8 mouse cellular contexts compared by ENCODE assay signal in genomic region chr14:79587852-79588229, GRCm38 (mm10). TPM values are rescaled to one million over a fixed set of nuclear protein-coding genes. Genes with fewer than 3 reads are reported as not detected.
DNase-seq lines count a peak whose midpoint lies in the region; ATAC-seq and TF ChIP-seq lines count a peak whose summit lies in the region.

No protein-coding gene starts in this region.

- peak overlapping the region; percentile 86 for H3K4me2 ChIP-seq in hindbrain, postnatal 0 days (ENCODE audit: low read depth, low read length)
- peak overlapping the region; percentile 70 for H3K4me2 ChIP-seq in neural tube, embryonic 12.5 days (replicated peaks)

- peak overlapping the region; percentile 47; the same call in 1 of the 2 replicates for H3K27ac ChIP-seq in liver, adult 2 months (replicated peaks; ENCODE audit: insufficient read depth, low read depth, low read length)
- H3K27ac ChIP-seq in embryonic facial prominence, embryonic 10.5 days (replicated peaks): peak overlapping the region; percentile 96
- peak overlapping the region; percentile 99 for H3K27ac ChIP-seq in hindbrain, postnatal 0 days
- peak overlapping the region; percentile 32; the same call in 1 of the 2 replicates for H3K27ac ChIP-seq in neural tube, embryonic 12.5 days

- no peak for TF ChIP-seq CTCF in liver, adult 2 months (IDR thresholded peaks at IDR 0.05; ENCODE audit: low read depth, low read length)
- TF ChIP-seq CTCF in hindbrain, postnatal 0 days (IDR thresholded peaks at IDR 0.05; ENCODE audit: low read depth): no peak

- H3K9ac ChIP-seq in liver, adult 2 months (ENCODE audit: low read depth, low read length): peak overlapping the region; percentile 68
- peak overlapping the region; percentile 69 for H3K9ac ChIP-seq in hindbrain, postnatal 0 days (replicated peaks; ENCODE audit: low read length)
- peak overlapping the region; percentile 59 for H3K9ac ChIP-seq in neural tube, embryonic 12.5 days

- H3K36me3 ChIP-seq in liver, adult 2 months (ENCODE audit: control insufficient read depth, insufficient read depth, low read length): peaks cover 2% of the 10 kb centered on the region; the same call in 1 of the 2 replicates
- H3K36me3 ChIP-seq in embryonic facial prominence, embryonic 10.5 days (replicated peaks): peaks cover 26% of the 10 kb centered on the region
- no peaks in the 10 kb centered on the region for H3K36me3 ChIP-seq in hindbrain, postnatal 0 days (ENCODE audit: insufficient read depth, low read length)
- H3K36me3 ChIP-seq in neural tube, embryonic 12.5 days: 0 out of 2 replicates have a peak, but pooled peaks cover 6% of the 10 kb centered on the region

- peaks cover 15% of the 10 kb centered on the region; the same call in 1 of the 2 replicates for H3K79me2 ChIP-seq in liver, adult 2 months (ENCODE audit: control insufficient read depth, insufficient read depth, low read length)

- no peak for TF ChIP-seq POLR2A in liver, adult 2 months (IDR thresholded peaks at IDR 0.05; ENCODE audit: extremely low read depth, insufficient read depth, low read length)

- 0% methylated on average over 9 of the region's 9 CpGs for WGBS in liver, adult 2 months
- WGBS in embryonic facial prominence, embryonic 10.5 days: 2% methylated on average over 9 of the region's 9 CpGs
- 1% methylated on average over 9 of the region's 9 CpGs for WGBS in hindbrain, postnatal 0 days
- 2% methylated on average over 9 of the region's 9 CpGs for WGBS in neural tube, embryonic 12.5 days

- peak overlapping the region; percentile 81 for H3K4me3 ChIP-seq in liver, adult 2 months (ENCODE audit: insufficient read depth, low read depth, low read length)
- peak overlapping the region; percentile 69 for H3K4me3 ChIP-seq in embryonic facial prominence, embryonic 10.5 days
- peak overlapping the region; percentile 73 for H3K4me3 ChIP-seq in hindbrain, postnatal 0 days (ENCODE audit: low read length)
- peak overlapping the region; percentile 63 for H3K4me3 ChIP-seq in neural tube, embryonic 12.5 days

- ATAC-seq in hindbrain, postnatal 0 days: peak; percentile 28
- ATAC-seq in neural tube, embryonic 12.5 days (ENCODE audit: low FRiP score, low read depth): peak; percentile 38

- DNase-seq in liver, adult 2 months (ENCODE audit: extremely low read depth, low read depth, low spot score): no peak
- no peak for DNase-seq in liver
- no peak for DNase-seq in embryonic facial prominence, embryonic 10.5 days (ENCODE audit: low spot score)
- no peak for DNase-seq in hindbrain, postnatal 0 days (ENCODE audit: low spot score)
- DNase-seq in layer of hippocampus, postnatal 36 days: no peak
- no peak for DNase-seq in layer of hippocampus, postnatal 10 days (ENCODE audit: low spot score in 2 of 2)
- no peak for DNase-seq in frontal cortex, postnatal 10 days (ENCODE audit: low spot score in 2 of 2)

- peaks cover 5% of the 10 kb centered on the region; the same call in 1 of the 2 replicates for H3K4me1 ChIP-seq in liver, adult 2 months (ENCODE audit: control insufficient read depth, insufficient read depth, low read length)
- peaks cover 28% of the 10 kb centered on the region for H3K4me1 ChIP-seq in embryonic facial prominence, embryonic 10.5 days
- peaks cover 14% of the 10 kb centered on the region for H3K4me1 ChIP-seq in hindbrain, postnatal 0 days (ENCODE audit: insufficient read depth, low read length)
- peaks cover 15% of the 10 kb centered on the region for H3K4me1 ChIP-seq in neural tube, embryonic 12.5 days

- H3K9me3 ChIP-seq in embryonic facial prominence, embryonic 10.5 days: no peaks in the 10 kb centered on the region
- H3K9me3 ChIP-seq in hindbrain, postnatal 0 days (ENCODE audit: low read length): no peaks in the 10 kb centered on the region
- no peaks in the 10 kb centered on the region for H3K9me3 ChIP-seq in neural tube, embryonic 12.5 days

- H3K27me3 ChIP-seq in liver, adult 2 months (ENCODE audit: control insufficient read depth, insufficient read depth, low read length): no peaks in the 10 kb centered on the region
- no peaks in the 10 kb centered on the region for H3K27me3 ChIP-seq in embryonic facial prominence, embryonic 10.5 days (replicated peaks; ENCODE audit: low read depth, poor library complexity, severe bottlenecking)
- no peaks in the 10 kb centered on the region for H3K27me3 ChIP-seq in hindbrain, postnatal 0 days (ENCODE audit: insufficient read depth, low read length)
- H3K27me3 ChIP-seq in neural tube, embryonic 12.5 days (replicated peaks): no peaks in the 10 kb centered on the region

RNA-seq across cellular contexts. Expression of gene Sugt1, which starts 0.3 kb away (rescaled TPM):
- 25.6 and 30.0 TPM in 2 replicates for total RNA-seq in liver, adult 2 months (2014; rRNA removed)
- 3.3 and 3.4 TPM in 2 replicates for polyA plus RNA-seq in liver, adult 2 months (2012; rRNA removed)
- polyA plus RNA-seq in embryonic facial prominence, embryonic 10.5 days (2016; fragmentation: Nextera tagmentation; extraction: Ambion mirVana): 151 and 155 TPM in 2 replicates
- 16.0 and 16.4 TPM in 2 replicates for total RNA-seq in hindbrain, postnatal 0 days (2014; rRNA removed)
- polyA plus RNA-seq in hindbrain, postnatal 0 days (2015; fragmentation: Nextera tagmentation; extraction: Ambion mirVana): 87.3 and 88.4 TPM in 2 replicates
- 118 and 127 TPM in 2 replicates for polyA plus RNA-seq in neural tube, embryonic 12.5 days (2016; fragmentation: Nextera tagmentation; extraction: Ambion mirVana)
- total RNA-seq in layer of hippocampus, postnatal 36 days (2021): 10 to 100 TPM; 81.6 to 96.0 TPM
- 10 to 100 TPM; 89.6 to 95.4 TPM for total RNA-seq in layer of hippocampus, postnatal 10 days (2021)

Comparison
In these comparisons a context has a peak if more than half of its experiments do, and no peak if none do; other contexts are left out.
1. H3K27ac ChIP-seq: peak in every context shown above with its lines; median percentile 99 in hindbrain, postnatal 0 days; 96 in embryonic facial prominence, embryonic 10.5 days; 47 in liver, adult 2 months; 32 in neural tube, embryonic 12.5 days.